Mouse (Mus musculus): ENCODE results near the gene Sema6d. TPM values are rescaled to one million over a fixed set of nuclear protein-coding genes. Genes with fewer than 3 reads are reported as not detected.

Sema6d gene
- polyA plus RNA-seq, 1 experiment = 6.7 TPM

- no peak for TF ChIP-seq CTCF (IDR thresholded peaks at IDR 0.05; ENCODE audit: control insufficient read depth, insufficient read depth, low read length)
- H3K4me3 ChIP-seq (replicated peaks; ENCODE audit: control insufficient read depth, low read depth, low read length) = no peak overlapping the region
- H3K4me1 ChIP-seq (ENCODE audit: control insufficient read depth, insufficient read depth, low read length) = no peaks in the 10 kb centered on the region
- 80% methylated on average over 7 of the region's 7 CpGs for WGBS
- no peak overlapping the region for H3K27ac ChIP-seq (ENCODE audit: control insufficient read depth, insufficient read depth, low read depth, low read length, poor library complexity)
Observed at GRCm38 (mm10) chr2:124583561-124583960, 493.8 kb downstream of the Sema6d start.

DNA sequence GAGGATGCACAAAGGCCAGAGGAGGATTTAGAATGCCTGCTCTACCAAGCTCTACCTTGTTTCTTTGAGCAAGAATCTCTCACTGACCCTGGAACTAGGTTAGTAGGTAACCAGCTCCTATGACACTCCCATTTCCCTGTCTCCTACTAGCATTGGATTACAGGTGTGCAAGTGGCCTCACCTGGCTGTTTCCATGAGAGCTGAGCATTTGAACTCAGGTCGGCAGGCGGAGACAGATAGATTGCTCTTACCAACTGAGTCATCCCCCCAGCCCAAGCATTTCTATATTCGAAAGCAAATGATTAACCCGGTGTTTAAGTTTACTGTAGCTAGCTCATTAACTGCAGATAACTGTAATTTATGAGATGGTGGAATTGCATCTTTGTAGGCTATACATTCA is 503.0 kb downstream of the Sema6d start:
- H3K4me1 ChIP-seq (ENCODE audit: control insufficient read depth, insufficient read depth, low read length) = no peaks in the 10 kb centered on the region
- TF ChIP-seq POLR2A (IDR thresholded peaks at IDR 0.05; ENCODE audit: borderline replicate concordance, control insufficient read depth, low read depth, low read length) (no peak), CTCF (IDR thresholded peaks at IDR 0.05; ENCODE audit: control insufficient read depth, insufficient read depth, low read length) (no peak)
- 86% methylated on average over 4 of the region's 4 CpGs for WGBS
- H3K27ac ChIP-seq (ENCODE audit: control insufficient read depth, insufficient read depth, low read depth, low read length, poor library complexity) = no peak overlapping the region
- no peak overlapping the region for H3K4me3 ChIP-seq (replicated peaks; ENCODE audit: control insufficient read depth, low read depth, low read length)

GRCm38 (mm10) chr2:124599014-124599413 is 509.2 kb downstream of the Sema6d start:
- H3K4me1 ChIP-seq (ENCODE audit: control insufficient read depth, insufficient read depth, low read length) = no peaks in the 10 kb centered on the region
- TF ChIP-seq POLR2A (IDR thresholded peaks at IDR 0.05; ENCODE audit: borderline replicate concordance, control insufficient read depth, low read depth, low read length) = no peak
- TF ChIP-seq CTCF (IDR thresholded peaks at IDR 0.05; ENCODE audit: control insufficient read depth, insufficient read depth, low read length) = no peak
- H3K4me3 ChIP-seq (replicated peaks; ENCODE audit: control insufficient read depth, low read depth, low read length) = no peak overlapping the region
- H3K27ac ChIP-seq (ENCODE audit: control insufficient read depth, insufficient read depth, low read depth, low read length, poor library complexity) = no peak overlapping the region
- 17% methylated on average over 3 of the region's 3 CpGs for WGBS

GRCm38 (mm10) chr2:124601702-124602378 is 512.1 kb downstream of the Sema6d start:
- TF ChIP-seq POLR2A (IDR thresholded peaks at IDR 0.05; ENCODE audit: borderline replicate concordance, control insufficient read depth, low read depth, low read length) = no peak
- no peak overlapping the region for H3K27ac ChIP-seq (ENCODE audit: control insufficient read depth, insufficient read depth, low read depth, low read length, poor library complexity)
- no peaks in the 10 kb centered on the region for H3K4me1 ChIP-seq (ENCODE audit: control insufficient read depth, insufficient read depth, low read length)
- H3K4me3 ChIP-seq (replicated peaks; ENCODE audit: control insufficient read depth, low read depth, low read length) = no peak overlapping the region
- WGBS = 81% methylated on average over 9 of the region's 9 CpGs

DNA sequence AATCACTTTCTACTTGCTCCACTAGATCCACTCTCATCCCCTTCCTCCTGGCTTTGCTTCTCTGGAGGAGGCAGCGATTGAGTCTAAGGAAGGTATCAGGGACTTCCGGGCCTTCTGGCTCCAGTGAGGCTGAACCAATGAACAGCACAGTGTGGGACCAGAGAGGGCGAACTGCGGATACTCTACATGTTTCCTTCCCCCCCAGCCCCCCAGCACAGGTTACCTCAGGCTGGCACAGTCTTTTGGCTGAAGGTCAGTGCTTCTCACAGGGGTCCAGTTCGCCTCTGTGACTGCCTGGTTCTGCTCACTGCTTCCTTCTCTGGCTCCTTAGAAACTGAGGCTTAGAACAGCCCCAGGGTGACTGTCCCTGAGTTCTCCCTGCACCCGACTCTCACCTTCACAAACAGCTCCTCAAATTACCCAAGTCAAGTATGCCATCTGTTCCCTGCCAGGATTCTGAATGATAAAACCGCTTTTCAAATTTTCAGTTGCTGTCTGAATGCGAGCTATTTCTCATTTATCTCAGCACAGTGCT is 512.7 kb downstream of the Sema6d start:
- 71% methylated on average over 8 of the region's 8 CpGs for WGBS
- Histone ChIP-seq H3K4me3 (replicated peaks; ENCODE audit: control insufficient read depth, low read depth, low read length) (no peak overlapping the region), H3K4me1 (ENCODE audit: control insufficient read depth, insufficient read depth, low read length) (no peaks in the 10 kb centered on the region), H3K27ac (ENCODE audit: control insufficient read depth, insufficient read depth, low read depth, low read length, poor library complexity) (no peak overlapping the region)
- TF ChIP-seq CTCF (IDR thresholded peaks at IDR 0.05; ENCODE audit: control insufficient read depth, insufficient read depth, low read length) (no peak), POLR2A (IDR thresholded peaks at IDR 0.05; ENCODE audit: borderline replicate concordance, control insufficient read depth, low read depth, low read length) (no peak)

GRCm38 (mm10) chr2:124605341-124605740 is 515.6 kb downstream of the Sema6d start:
- Histone ChIP-seq H3K27ac (ENCODE audit: control insufficient read depth, insufficient read depth, low read depth, low read length, poor library complexity) (no peak overlapping the region), H3K4me1 (ENCODE audit: control insufficient read depth, insufficient read depth, low read length) (no peaks in the 10 kb centered on the region), H3K4me3 (replicated peaks; ENCODE audit: control insufficient read depth, low read depth, low read length) (no peak overlapping the region)
- TF ChIP-seq POLR2A (IDR thresholded peaks at IDR 0.05; ENCODE audit: borderline replicate concordance, control insufficient read depth, low read depth, low read length) (no peak), CTCF (IDR thresholded peaks at IDR 0.05; ENCODE audit: control insufficient read depth, insufficient read depth, low read length) (no peak)
- 67% methylated on average over 1 of the region's 1 CpGs for WGBS

- no peak overlapping the region for H3K4me3 ChIP-seq (replicated peaks; ENCODE audit: control insufficient read depth, low read depth, low read length)
- WGBS = 75% methylated on average over 5 of the region's 5 CpGs
- no peak overlapping the region for H3K27ac ChIP-seq (ENCODE audit: control insufficient read depth, insufficient read depth, low read depth, low read length, poor library complexity)
- no peaks in the 10 kb centered on the region for H3K4me1 ChIP-seq (ENCODE audit: control insufficient read depth, insufficient read depth, low read length)
- TF ChIP-seq POLR2A (IDR thresholded peaks at IDR 0.05; ENCODE audit: borderline replicate concordance, control insufficient read depth, low read depth, low read length) (no peak), CTCF (IDR thresholded peaks at IDR 0.05; ENCODE audit: control insufficient read depth, insufficient read depth, low read length) (no peak)
Observed at GRCm38 (mm10) chr2:124607986-124608385, 518.2 kb downstream of the Sema6d start.

- H3K4me1 ChIP-seq (ENCODE audit: control insufficient read depth, insufficient read depth, low read length) = no peaks in the 10 kb centered on the region
- 57% methylated on average over 4 of the region's 4 CpGs for WGBS
- H3K4me3 ChIP-seq (replicated peaks; ENCODE audit: control insufficient read depth, low read depth, low read length) = no peak overlapping the region
- TF ChIP-seq CTCF (IDR thresholded peaks at IDR 0.05; ENCODE audit: control insufficient read depth, insufficient read depth, low read length) = no peak
- TF ChIP-seq POLR2A (IDR thresholded peaks at IDR 0.05; ENCODE audit: borderline replicate concordance, control insufficient read depth, low read depth, low read length) = no peak
- no peak overlapping the region for H3K27ac ChIP-seq (ENCODE audit: control insufficient read depth, insufficient read depth, low read depth, low read length, poor library complexity)
Observed at GRCm38 (mm10) chr2:124608546-124608945, 518.8 kb downstream of the Sema6d start.

GRCm38 (mm10) chr2:124609014-124609413 is 519.2 kb downstream of the Sema6d start:
- Histone ChIP-seq H3K4me1 (ENCODE audit: control insufficient read depth, insufficient read depth, low read length) (no peaks in the 10 kb centered on the region), H3K27ac (ENCODE audit: control insufficient read depth, insufficient read depth, low read depth, low read length, poor library complexity) (no peak overlapping the region), H3K4me3 (replicated peaks; ENCODE audit: control insufficient read depth, low read depth, low read length) (no peak overlapping the region)
- TF ChIP-seq POLR2A (IDR thresholded peaks at IDR 0.05; ENCODE audit: borderline replicate concordance, control insufficient read depth, low read depth, low read length) (no peak), CTCF (IDR thresholded peaks at IDR 0.05; ENCODE audit: control insufficient read depth, insufficient read depth, low read length) (no peak)
- 51% methylated on average over 5 of the region's 5 CpGs for WGBS
